Mouse (Mus musculus) layer of hippocampus, postnatal 14 days (tissue): ENCODE results near the gene Jsrp1. TPM values are rescaled to one million over a fixed set of nuclear protein-coding genes. Genes with fewer than 3 reads are reported as not detected.

Experiments
- DNase-seq, 2 experiments: peaks; one replicate each; pipeline ENCODE4 v3.0.0; 2021 to 2022; ENCODE audit warnings: low spot score in 2 of 2, mixed read lengths in 1 of 2
- microRNA-seq, 2 experiments: library from miRNA; unstranded; fragments of <30 nt; microRNA quantifications; one replicate each; pipeline ENCODE4 v1.2.0; 2021
- total RNA-seq, 2 experiments: library from RNA; stranded (reverse); gene quantifications; 2 replicates each; pipeline ENCODE4 v1.2.3; 2021

Gene Jsrp1
- total RNA-seq, 2 experiments from 2014 or later, result 2.1 to 2.6 TPM

- DNase-seq, result no peak
These were observed 52.4 kb downstream of the Jsrp1 start for GRCm38 (mm10) chr10:80760596-80761524.

GRCm38 (mm10) chr10:80758651-80759050 is 54.6 kb downstream of the Jsrp1 start:
- DNase-seq, result no peak

Small RNA genes within 50 kb of the gene (microRNA-seq; reads per million reads assigned to microRNA genes)
- 4.2 to 5.0 reads per million in 2 experiments for gene Mir1982

Other genes with a start within 250 kb of the Jsrp1 start
- gene Klf16, start 236.2 kb downstream of the Jsrp1 start, total RNA-seq, result 10 to 100 TPM; 40.1 to 44.3 TPM
- gene Abhd17a, start 223.2 kb downstream of the Jsrp1 start, total RNA-seq, result 100 to 1,000 TPM; 189 to 197 TPM
- gene Scamp4, start 210.6 kb downstream of the Jsrp1 start, total RNA-seq, result 10 to 100 TPM; 38.5 to 40.7 TPM
- gene Adat3, start 210.6 kb downstream of the Jsrp1 start, total RNA-seq, result 1 to 10 TPM; 2.3 to 2.8 TPM
- gene Gm49322, start 207.5 kb downstream of the Jsrp1 start, total RNA-seq, result 1 to 10 TPM; 2.5 to 2.8 TPM
- gene Csnk1g2, start 190.7 kb downstream of the Jsrp1 start, total RNA-seq, result 100 to 1,000 TPM; 176 to 180 TPM
- gene Btbd2, start 156.4 kb downstream of the Jsrp1 start, total RNA-seq, result 10 to 100 TPM; 90.2 to 94.4 TPM
- 10 to 100 TPM; 50.5 to 51.5 TPM for gene Mknk2, start 135.4 kb downstream of the Jsrp1 start, total RNA-seq
- 10 to 100 TPM; 16.1 to 19.0 TPM for gene Mob3a, start 111.5 kb downstream of the Jsrp1 start, total RNA-seq
- gene Izumo4, start 111.3 kb downstream of the Jsrp1 start, total RNA-seq, result 10 to 100 TPM; 44.8 to 54.7 TPM
- gene Ap3d1, start 71.2 kb downstream of the Jsrp1 start, total RNA-seq, result 100 to 1,000 TPM; 137 to 144 TPM
- 10 to 100 TPM; 60.6 to 62.2 TPM for gene Dot1l, start 58.3 kb downstream of the Jsrp1 start, total RNA-seq
- gene Sf3a2, start 15.3 kb downstream of the Jsrp1 start, total RNA-seq, result 10 to 100 TPM; 41.0 to 45.9 TPM
- 10 to 100 TPM; 57.1 to 57.8 TPM for gene Plekhj1, start 14.9 kb downstream of the Jsrp1 start, total RNA-seq
- gene Amh, start 8.3 kb downstream of the Jsrp1 start, total RNA-seq, result 1 to 10 TPM; 2.4 to 2.9 TPM
- gene Oaz1, start 13.2 kb upstream of the Jsrp1 start, total RNA-seq, result 100 to 1,000 TPM; 429 to 450 TPM
- 10 to 100 TPM; 32.6 to 35.5 TPM for gene Lingo3, start 30.5 kb upstream of the Jsrp1 start, total RNA-seq
- 10 to 100 TPM; 47.7 to 50.5 TPM for gene Lsm7, start 41.7 kb upstream of the Jsrp1 start, total RNA-seq
- 10 to 100 TPM; 71.2 to 71.4 TPM for gene Sppl2b, start 41.8 kb upstream of the Jsrp1 start, total RNA-seq
- gene Tmprss9, start 58.4 kb upstream of the Jsrp1 start, total RNA-seq, result under 1 TPM; 0.38 to 0.44 TPM
- 100 to 1,000 TPM; 161 to 172 TPM for gene Timm13, start 87.5 kb upstream of the Jsrp1 start, total RNA-seq
- 10 to 100 TPM; 18.2 to 21.5 TPM for gene Lmnb2, start 104.7 kb upstream of the Jsrp1 start, total RNA-seq
- gene Gadd45b, start 116.6 kb upstream of the Jsrp1 start, total RNA-seq, result 10 to 100 TPM; 14.0 to 17.6 TPM
- 100 to 1,000 TPM; 170 to 173 TPM for gene Gng7, start 201.4 kb upstream of the Jsrp1 start, total RNA-seq
- 100 to 1,000 TPM; 100 to 105 TPM for gene Diras1, start 212.2 kb upstream of the Jsrp1 start, total RNA-seq
- gene Slc39a3, start 223.9 kb upstream of the Jsrp1 start, total RNA-seq, result 10 to 100 TPM; 63.9 to 70.2 TPM
- 100 to 1,000 TPM; 169 to 174 TPM for gene Sgta, start 246.7 kb upstream of the Jsrp1 start, total RNA-seq